Mouse (Mus musculus) ES-E14 (cell line): ENCODE measurements around the gene Gtdc1. TPM values are rescaled to one million over a fixed set of nuclear protein-coding genes. Genes with fewer than 3 reads are reported as not detected.

Experiments
- DNase-seq: peaks from one replicate; pipeline ENCODE4 v3.0.0-alpha.2; 2013; ENCODE audit warnings: low read depth, low spot score
- H3K27ac ChIP-seq: 2 replicates; pipeline ENCODE4 v1.5.1; 2012; ENCODE audit warnings: low read depth, mild to moderate bottlenecking, low read length, moderate library complexity, mixed read lengths; ENCODE audit not compliant: poor library complexity, insufficient read depth, severe bottlenecking
- H3K36me3 ChIP-seq: 2 replicates; pipeline ENCODE4 v1.6.1; 2012; ENCODE audit warnings: mild to moderate bottlenecking, low read length, moderate library complexity, mixed read lengths; ENCODE audit not compliant: control insufficient read depth, poor library complexity, insufficient read depth, severe bottlenecking
- H3K4me1 ChIP-seq, 2 experiments: fragments of 150-350 bp in 1 of 2; sonication (generic) in 1 of 2; 2 replicates each; pipeline ENCODE4 v1.6.1; 2012; ENCODE audit warnings: low read length in 2 of 2, mild to moderate bottlenecking in 1 of 2, mixed read lengths in 1 of 2; ENCODE audit not compliant: control insufficient read depth in 2 of 2, insufficient read depth in 2 of 2, poor library complexity in 1 of 2
- H3K4me3 ChIP-seq, 2 experiments: fragments of 150-350 bp in 1 of 2; sonication (generic) in 1 of 2; 2 replicates each; pipeline ENCODE4 v1.5.1; 2012; ENCODE audit warnings: low read length in 2 of 2, low read depth in 1 of 2, mild to moderate bottlenecking in 1 of 2, mixed read lengths in 1 of 2; ENCODE audit not compliant: insufficient read depth in 1 of 2, poor library complexity in 1 of 2, severe bottlenecking in 1 of 2
- H3K9ac ChIP-seq: 2 replicates; pipeline ENCODE4 v1.6.1; 2012; ENCODE audit warnings: low read depth, mild to moderate bottlenecking, low read length, mixed read lengths; ENCODE audit not compliant: poor library complexity, insufficient read depth, severe bottlenecking
- H3K9me3 ChIP-seq: fragments of 150-350 bp; sonication (generic); 2 replicates; pipeline ENCODE4 v1.6.1; 2012; ENCODE audit warnings: low read depth, mild to moderate bottlenecking, low read length; ENCODE audit not compliant: control insufficient read depth, insufficient read depth
- CHD2 ChIP-seq: IDR thresholded peaks from 2 replicates; pipeline ENCODE4 v1.6.1; 2014; ENCODE audit warnings: mild to moderate bottlenecking, low read depth, low read length, inconsistent platforms
- HCFC1 ChIP-seq: IDR thresholded peaks from 2 replicates; pipeline ENCODE4 v1.6.1; 2012; ENCODE audit warnings: low read length, inconsistent platforms, borderline replicate concordance; ENCODE audit not compliant: insufficient read depth
- MAFK ChIP-seq: IDR thresholded peaks from 2 replicates; pipeline ENCODE4 v1.6.1; 2014; ENCODE audit warnings: mild to moderate bottlenecking, low read depth, low read length, inconsistent platforms; ENCODE audit not compliant: insufficient read depth
- ZC3H11A ChIP-seq: IDR thresholded peaks from 2 replicates; pipeline ENCODE4 v1.6.1; 2012; ENCODE audit warnings: low read depth, mild to moderate bottlenecking, inconsistent platforms, low read length, borderline replicate concordance
- ZNF384 ChIP-seq: IDR thresholded peaks from 2 replicates; pipeline ENCODE4 v1.6.1; 2012; ENCODE audit warnings: low read depth, low read length, inconsistent platforms
- in situ Hi-C, 2 experiments: fragments of 600-800 bp; cut with MboI; formaldehyde crosslinking; loops; one replicate each; pipeline ENCODE4 v1.15.1; 2025; ENCODE audit warnings: low sequenced_read_pairs in 2 of 2, inconsistent platforms in 1 of 2; ENCODE audit not compliant: unreplicated experiment in 2 of 2
- total RNA-seq: library from RNA; depleted of rRNA; stranded (reverse); fragments of 300-350 nt; gene quantifications from 2 replicates; pipeline ENCODE4 v1.2.3, GENCODE M21; 2012

Gtdc1 gene
- total RNA-seq, 1 experiment, result 11.2 TPM

GRCm38 (mm10) chr2:44970087-44970646 is 42.7 kb upstream of the Gtdc1 start:
- Histone ChIP-seq H3K9me3 (no peaks in the 10 kb centered on the region), H3K4me1 (peaks cover 3% of the 10 kb centered on the region in 2 experiments; a peak in 2 of 4 replicates), H3K9ac (no peak overlapping the region), H3K27ac (no peak overlapping the region), H3K36me3 (no peaks in the 10 kb centered on the region), H3K4me3 (no peak overlapping the region)
- no peak for DNase-seq
- TF ChIP-seq HCFC1, result no peak
- no peak for TF ChIP-seq ZNF384
- no peak for TF ChIP-seq ZC3H11A
- TF ChIP-seq CHD2, result no peak
- TF ChIP-seq MAFK, result no peak
- in situ Hi-C loops, result no loop called here

GRCm38 (mm10) chr2:44969640-44970039 is 42.2 kb upstream of the Gtdc1 start:
- Histone ChIP-seq H3K9me3 (no peaks in the 10 kb centered on the region), H3K27ac (no peak overlapping the region), H3K9ac (no peak overlapping the region), H3K36me3 (no peaks in the 10 kb centered on the region), H3K4me1 (peaks cover 3% of the 10 kb centered on the region in 2 experiments; a peak in 2 of 4 replicates), H3K4me3 (no peak overlapping the region)
- no peak for DNase-seq
- in situ Hi-C loops, result no loop called here
- TF ChIP-seq ZNF384, result no peak

GRCm38 (mm10) chr2:44969226-44969625 is 41.8 kb upstream of the Gtdc1 start:
- no peak for DNase-seq

GRCm38 (mm10) chr2:44965834-44966555 is 38.5 kb upstream of the Gtdc1 start:
- Histone ChIP-seq H3K4me1 (no peaks in the 10 kb centered on the region), H3K9me3 (no peaks in the 10 kb centered on the region), H3K36me3 (no peaks in the 10 kb centered on the region), H3K9ac (no peak overlapping the region), H3K27ac (no peak overlapping the region), H3K4me3 (no peak overlapping the region)
- in situ Hi-C loops, result no loop called here
- TF ChIP-seq MAFK (no peak), ZC3H11A (no peak), CHD2 (no peak), HCFC1 (no peak), ZNF384 (no peak)
- DNase-seq, result no peak

More at GRCm38 (mm10) chr2:44969226-44969625, 41.8 kb upstream of the Gtdc1 start:
- no peak overlapping the region for H3K27ac ChIP-seq
- H3K9me3 ChIP-seq, result no peaks in the 10 kb centered on the region
- no peak overlapping the region for H3K4me3 ChIP-seq
- no peak overlapping the region for H3K9ac ChIP-seq
- TF ChIP-seq ZC3H11A, result no peak
- 0 out of 2 replicates have a peak, but pooled peaks have one; percentile 30 for TF ChIP-seq MAFK
- H3K4me1 ChIP-seq, result peaks cover 3% of the 10 kb centered on the region in 2 experiments; a peak in 2 of 4 replicates
- in situ Hi-C loops, result no loop called here
- H3K36me3 ChIP-seq, result no peaks in the 10 kb centered on the region

GRCm38 (mm10) chr2:44962620-44963019 is 35.2 kb upstream of the Gtdc1 start:
- in situ Hi-C loops, result no loop called here
- no peaks in the 10 kb centered on the region for H3K4me1 ChIP-seq
- DNase-seq, result no peak

More at GRCm38 (mm10) chr2:44962620-44963019, 35.2 kb upstream of the Gtdc1 start:
- TF ChIP-seq HCFC1, result no peak
- Histone ChIP-seq H3K9ac (no peak overlapping the region), H3K4me3 (no peak overlapping the region), H3K9me3 (no peaks in the 10 kb centered on the region), H3K36me3 (no peaks in the 10 kb centered on the region), H3K27ac (no peak overlapping the region)
